Mouse (Mus musculus): ENCODE data around the gene Fam102b. TPM values are rescaled to one million over a fixed set of nuclear protein-coding genes. Genes with fewer than 3 reads are reported as not detected.

Fam102b gene
- polyA plus RNA-seq (2011; ENCODE audit: insufficient read depth, insufficient read length, low read depth, missing spikeins) = 6.7 and 7.3 TPM in 2 replicates

DNA sequence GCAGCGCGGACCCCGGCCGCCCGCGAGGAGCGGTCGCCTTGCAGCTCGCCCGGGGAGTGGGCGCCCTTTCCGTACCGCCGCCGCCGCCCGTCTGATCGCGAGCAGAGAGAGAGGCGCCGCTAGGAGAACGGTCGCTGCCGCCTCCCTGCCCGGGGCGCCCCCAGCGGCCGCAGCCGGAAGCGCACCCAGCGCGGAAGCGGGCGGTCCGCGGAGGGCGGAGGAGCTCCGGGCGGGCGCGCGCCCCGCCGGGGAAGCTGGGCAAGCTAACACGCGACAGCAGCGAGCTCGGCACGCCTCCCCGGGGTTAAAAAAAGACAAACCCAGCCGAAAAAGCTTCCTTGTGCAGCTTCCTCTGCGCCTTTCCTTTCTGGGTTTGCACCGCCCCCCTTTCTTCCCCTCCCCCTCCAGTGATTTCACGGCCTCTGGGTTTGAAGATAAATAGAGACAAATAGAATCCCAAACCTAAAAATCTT, at the start of gene Fam102b:
Fam102b (minus strand) TSS at position 93 of the 473 bp plus-strand sequence.
- Histone ChIP-seq H3K9ac (ENCODE audit: low read depth, poor library complexity, severe bottlenecking) (peak within 1 kb of the TSS; percentile 59), H3K27ac (ENCODE audit: insufficient read depth, low read length) (no peak within 1 kb of the TSS), H3K4me3 (ENCODE audit: low read depth, low read length) (peak within 1 kb of the TSS; percentile 74), H3K4me1 (ENCODE audit: control insufficient read depth, insufficient read depth, low read length) (no peaks in the 10 kb centered on the region), H3K9me3 (replicated peaks; ENCODE audit: control insufficient read depth, insufficient read depth, low read length, poor library complexity, severe bottlenecking) (no peaks in the 10 kb centered on the region), H3K27me3 (ENCODE audit: control insufficient read depth, insufficient read depth, low read length, poor library complexity, severe bottlenecking) (no peaks in the 10 kb centered on the region; the same call in 1 of the 2 replicates), H3K36me3 (ENCODE audit: control insufficient read depth, insufficient read depth, low read length, poor library complexity, severe bottlenecking) (no peaks in the 10 kb centered on the region)
- peak; percentile 47 for TF ChIP-seq CTCF (IDR thresholded peaks at IDR 0.05; ENCODE audit: low read depth, low read length)
- no peak for TF ChIP-seq POLR2A (IDR thresholded peaks at IDR 0.05; ENCODE audit: insufficient read depth, low read length)
- no peak for TF ChIP-seq EP300 (IDR thresholded peaks at IDR 0.05; ENCODE audit: insufficient read depth, low read depth, low read length)

DNA sequence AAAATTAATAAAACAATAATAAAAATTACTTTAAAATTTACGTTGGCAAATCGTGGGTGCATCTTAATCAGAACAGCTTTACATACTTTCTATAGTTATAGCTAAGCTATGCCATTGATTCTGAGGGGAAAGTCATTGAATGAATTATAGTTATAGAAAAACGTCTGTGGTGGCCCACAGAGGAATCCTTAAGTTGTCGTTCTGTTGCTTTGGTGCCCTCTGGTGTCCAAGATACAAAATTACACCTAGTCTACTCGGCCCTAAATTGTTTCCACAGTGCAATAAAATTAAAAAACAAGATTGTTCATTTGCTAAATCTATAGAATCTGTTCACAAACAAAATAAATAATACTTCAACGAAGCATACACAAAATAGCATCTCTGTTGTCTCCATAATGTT, 35.6 kb upstream of the Fam102b start:
- Histone ChIP-seq H3K36me3 (ENCODE audit: control insufficient read depth, insufficient read depth, low read length, poor library complexity, severe bottlenecking) (no peaks in the 10 kb centered on the region), H3K4me3 (ENCODE audit: low read depth, low read length) (no peak overlapping the region), H3K9ac (ENCODE audit: low read depth, poor library complexity, severe bottlenecking) (no peak overlapping the region), H3K27me3 (ENCODE audit: control insufficient read depth, insufficient read depth, low read length, poor library complexity, severe bottlenecking) (no peaks in the 10 kb centered on the region), H3K27ac (ENCODE audit: insufficient read depth, low read length) (no peak overlapping the region), H3K9me3 (replicated peaks; ENCODE audit: control insufficient read depth, insufficient read depth, low read length, poor library complexity, severe bottlenecking) (no peaks in the 10 kb centered on the region), H3K4me1 (ENCODE audit: control insufficient read depth, insufficient read depth, low read length) (no peaks in the 10 kb centered on the region)
- TF ChIP-seq POLR2A (IDR thresholded peaks at IDR 0.05; ENCODE audit: insufficient read depth, low read length) (no peak), EP300 (IDR thresholded peaks at IDR 0.05; ENCODE audit: insufficient read depth, low read depth, low read length) (no peak), CTCF (IDR thresholded peaks at IDR 0.05; ENCODE audit: low read depth, low read length) (no peak)

DNA sequence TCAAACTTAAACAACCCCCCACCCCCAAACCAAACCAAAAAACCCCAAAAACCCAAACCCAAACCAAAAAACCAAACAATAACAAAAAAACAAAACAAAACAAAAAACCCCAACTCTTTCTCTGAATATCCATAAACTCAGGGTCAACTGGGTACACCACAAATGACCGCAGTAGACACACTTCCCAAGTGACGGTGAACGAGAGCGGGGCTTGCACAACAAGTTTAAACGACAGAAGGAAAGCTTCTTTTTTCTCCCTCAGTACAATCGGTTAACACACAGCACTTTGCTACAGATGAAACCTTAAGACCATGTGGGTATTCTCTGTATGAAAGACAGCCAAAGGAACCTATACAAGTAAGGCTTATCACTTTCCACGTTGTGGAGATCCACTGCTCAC, 35.0 kb upstream of the Fam102b start:
- TF ChIP-seq EP300 (IDR thresholded peaks at IDR 0.05; ENCODE audit: insufficient read depth, low read depth, low read length) (no peak), CTCF (IDR thresholded peaks at IDR 0.05; ENCODE audit: low read depth, low read length) (no peak), POLR2A (IDR thresholded peaks at IDR 0.05; ENCODE audit: insufficient read depth, low read length) (no peak)
- Histone ChIP-seq H3K27me3 (ENCODE audit: control insufficient read depth, insufficient read depth, low read length, poor library complexity, severe bottlenecking) (no peaks in the 10 kb centered on the region), H3K9ac (ENCODE audit: low read depth, poor library complexity, severe bottlenecking) (no peak overlapping the region), H3K27ac (ENCODE audit: insufficient read depth, low read length) (no peak overlapping the region), H3K9me3 (replicated peaks; ENCODE audit: control insufficient read depth, insufficient read depth, low read length, poor library complexity, severe bottlenecking) (no peaks in the 10 kb centered on the region), H3K4me3 (ENCODE audit: low read depth, low read length) (no peak overlapping the region), H3K4me1 (ENCODE audit: control insufficient read depth, insufficient read depth, low read length) (no peaks in the 10 kb centered on the region), H3K36me3 (ENCODE audit: control insufficient read depth, insufficient read depth, low read length, poor library complexity, severe bottlenecking) (no peaks in the 10 kb centered on the region)

DNA sequence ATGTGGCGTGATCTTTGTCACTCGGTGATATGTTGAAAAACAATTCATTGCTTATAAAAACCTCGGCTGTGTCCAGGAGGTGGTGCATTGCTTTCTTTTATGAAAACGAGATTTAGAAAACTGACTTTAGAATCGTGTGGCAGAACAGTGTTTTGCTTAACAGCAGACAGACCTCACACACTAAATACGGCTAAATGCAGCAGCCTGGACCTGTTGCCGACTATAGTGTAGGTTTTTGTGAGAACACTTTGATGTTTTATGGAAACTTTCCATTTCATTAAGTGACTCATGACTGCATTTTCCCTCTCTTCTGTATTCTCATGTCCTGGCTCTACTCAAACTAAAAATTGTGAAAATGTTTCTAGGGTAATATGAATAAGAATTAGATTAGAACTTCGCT, 32.5 kb upstream of the Fam102b start:
- no peak overlapping the region for H3K9ac ChIP-seq (ENCODE audit: low read depth, poor library complexity, severe bottlenecking)
- H3K36me3 ChIP-seq (ENCODE audit: control insufficient read depth, insufficient read depth, low read length, poor library complexity, severe bottlenecking) = no peaks in the 10 kb centered on the region
- H3K27ac ChIP-seq (ENCODE audit: insufficient read depth, low read length) = no peak overlapping the region
- no peaks in the 10 kb centered on the region for H3K27me3 ChIP-seq (ENCODE audit: control insufficient read depth, insufficient read depth, low read length, poor library complexity, severe bottlenecking)
- no peaks in the 10 kb centered on the region for H3K9me3 ChIP-seq (replicated peaks; ENCODE audit: control insufficient read depth, insufficient read depth, low read length, poor library complexity, severe bottlenecking)
- no peaks in the 10 kb centered on the region for H3K4me1 ChIP-seq (ENCODE audit: control insufficient read depth, insufficient read depth, low read length)
- TF ChIP-seq POLR2A (IDR thresholded peaks at IDR 0.05; ENCODE audit: insufficient read depth, low read length) = no peak
- TF ChIP-seq EP300 (IDR thresholded peaks at IDR 0.05; ENCODE audit: insufficient read depth, low read depth, low read length) = no peak
- TF ChIP-seq CTCF (IDR thresholded peaks at IDR 0.05; ENCODE audit: low read depth, low read length) = no peak
- no peak overlapping the region for H3K4me3 ChIP-seq (ENCODE audit: low read depth, low read length)

DNA sequence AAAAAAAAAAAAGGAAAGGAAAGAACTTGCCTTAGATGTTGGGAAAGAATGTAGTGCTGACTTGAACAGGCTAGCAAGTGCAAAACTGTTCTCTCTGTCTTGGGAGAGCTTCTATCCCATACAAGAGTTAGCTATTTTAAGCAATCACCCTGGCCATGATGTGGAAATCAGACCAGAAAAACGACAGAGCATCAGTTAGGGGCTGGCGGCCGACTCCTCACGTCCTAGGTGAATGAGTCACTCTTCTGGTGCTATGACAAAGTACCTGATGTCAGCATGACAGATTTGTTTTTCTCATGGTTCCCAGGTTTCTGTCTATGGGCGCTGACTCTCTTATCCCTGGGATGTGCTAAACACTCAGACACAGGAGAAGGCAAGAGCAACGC, 24.5 kb upstream of the Fam102b start:
- Histone ChIP-seq H3K27ac (ENCODE audit: insufficient read depth, low read length) (no peak overlapping the region), H3K9ac (ENCODE audit: low read depth, poor library complexity, severe bottlenecking) (no peak overlapping the region), H3K4me1 (ENCODE audit: control insufficient read depth, insufficient read depth, low read length) (no peaks in the 10 kb centered on the region), H3K9me3 (replicated peaks; ENCODE audit: control insufficient read depth, insufficient read depth, low read length, poor library complexity, severe bottlenecking) (no peaks in the 10 kb centered on the region), H3K27me3 (ENCODE audit: control insufficient read depth, insufficient read depth, low read length, poor library complexity, severe bottlenecking) (no peaks in the 10 kb centered on the region), H3K4me3 (ENCODE audit: low read depth, low read length) (no peak overlapping the region), H3K36me3 (ENCODE audit: control insufficient read depth, insufficient read depth, low read length, poor library complexity, severe bottlenecking) (no peaks in the 10 kb centered on the region)
- TF ChIP-seq EP300 (IDR thresholded peaks at IDR 0.05; ENCODE audit: insufficient read depth, low read depth, low read length) = no peak
- TF ChIP-seq POLR2A (IDR thresholded peaks at IDR 0.05; ENCODE audit: insufficient read depth, low read length) = no peak
- no peak for TF ChIP-seq CTCF (IDR thresholded peaks at IDR 0.05; ENCODE audit: low read depth, low read length)

DNA sequence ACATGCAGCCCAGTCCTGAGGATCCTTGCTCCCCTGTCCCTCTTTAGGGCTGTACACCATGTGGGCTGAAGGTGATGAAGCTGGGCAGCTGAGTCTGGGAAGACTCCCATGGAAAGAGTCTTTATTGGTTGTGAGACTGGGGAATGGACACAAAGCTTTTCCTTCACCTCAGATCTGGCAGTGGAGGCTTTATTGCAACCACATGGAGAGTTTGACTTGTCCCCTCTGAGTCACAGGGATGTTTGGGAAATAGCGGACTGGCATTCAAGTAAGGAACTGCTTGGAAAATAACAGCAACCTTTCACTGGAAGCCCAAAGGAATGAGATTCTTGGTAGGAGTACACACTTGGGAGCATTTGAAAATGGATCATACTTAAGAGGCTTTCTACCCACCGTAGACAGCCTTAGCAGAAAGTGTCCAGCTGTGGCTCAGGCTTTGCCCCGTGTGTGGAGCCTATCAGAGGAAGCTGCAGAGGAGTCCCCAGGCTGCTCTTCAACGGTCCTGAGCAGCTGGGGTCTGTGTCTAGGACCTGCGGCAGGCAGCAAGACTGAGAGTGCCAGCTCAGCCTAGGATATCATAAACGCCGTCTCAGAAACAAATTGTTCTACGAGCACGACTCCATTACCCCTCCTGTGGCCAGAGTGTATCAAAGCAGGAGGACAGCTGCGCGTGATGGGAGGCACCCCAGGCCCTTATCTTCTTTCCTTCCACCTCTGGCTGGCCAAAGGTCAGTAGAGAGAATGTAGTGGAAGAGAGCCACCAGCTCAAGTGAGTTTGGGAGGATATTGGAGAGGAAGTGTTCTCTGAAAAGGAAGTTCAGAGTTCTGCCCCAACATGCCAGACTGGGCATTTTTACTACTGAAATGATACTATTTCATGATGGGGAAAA, 23.9 kb upstream of the Fam102b start:
- TF ChIP-seq EP300 (IDR thresholded peaks at IDR 0.05; ENCODE audit: insufficient read depth, low read depth, low read length) (no peak), CTCF (IDR thresholded peaks at IDR 0.05; ENCODE audit: low read depth, low read length) (no peak), POLR2A (IDR thresholded peaks at IDR 0.05; ENCODE audit: insufficient read depth, low read length) (no peak)
- H3K4me3 ChIP-seq (ENCODE audit: low read depth, low read length) = no peak overlapping the region

More for the DNA sequence above, 23.9 kb upstream of the Fam102b start:
- no peak overlapping the region for H3K9ac ChIP-seq (ENCODE audit: low read depth, poor library complexity, severe bottlenecking)
- no peaks in the 10 kb centered on the region for H3K4me1 ChIP-seq (ENCODE audit: control insufficient read depth, insufficient read depth, low read length)
- H3K9me3 ChIP-seq (replicated peaks; ENCODE audit: control insufficient read depth, insufficient read depth, low read length, poor library complexity, severe bottlenecking) = no peaks in the 10 kb centered on the region
- H3K36me3 ChIP-seq (ENCODE audit: control insufficient read depth, insufficient read depth, low read length, poor library complexity, severe bottlenecking) = no peaks in the 10 kb centered on the region
- H3K27me3 ChIP-seq (ENCODE audit: control insufficient read depth, insufficient read depth, low read length, poor library complexity, severe bottlenecking) = no peaks in the 10 kb centered on the region
- H3K27ac ChIP-seq (ENCODE audit: insufficient read depth, low read length) = no peak overlapping the region

All from ES-Bruce4 (cell line).